Mouse (Mus musculus) kidney, postnatal 0 days (tissue): ENCODE results near the gene Ncmap. TPM values are rescaled to one million over a fixed set of nuclear protein-coding genes. Genes with fewer than 3 reads are reported as not detected.

Source experiments
- ATAC-seq: fragments of 200-750 bp; cut with Nextera tagmentation; replicated peaks from 2 replicates; pipeline ENCODE4 v1.8.0; 2017; ENCODE audit warnings: low read depth, moderate number of reproducible peaks, moderate TSS enrichment, moderate library complexity; ENCODE audit not compliant: low FRiP score
- DNase-seq: peaks from one replicate; pipeline ENCODE4 v3.0.0-alpha.2; 2016; ENCODE audit warnings: low spot score
- H3K27ac ChIP-seq: fragments of 300-500 bp; sonication (generic); 2 replicates; pipeline ENCODE4 v1.5.1; 2014; ENCODE audit warnings: mild to moderate bottlenecking
- H3K27me3 ChIP-seq: fragments of 300-500 bp; sonication (generic); 2 replicates; pipeline ENCODE4 v1.6.1; 2014; ENCODE audit warnings: low read length, mixed read lengths; ENCODE audit not compliant: insufficient read depth
- H3K36me3 ChIP-seq: fragments of 300-500 bp; sonication (generic); 2 replicates; pipeline ENCODE4 v1.6.1; 2014; ENCODE audit warnings: low read length, mixed read lengths; ENCODE audit not compliant: insufficient read depth
- H3K4me1 ChIP-seq: fragments of 300-500 bp; sonication (generic); replicated peaks from 2 replicates; pipeline ENCODE4 v1.6.1; 2014; ENCODE audit warnings: antibody characterized with exemption, low read length, mixed read lengths; ENCODE audit not compliant: insufficient read depth
- H3K4me2 ChIP-seq: fragments of 300-500 bp; sonication (generic); 2 replicates; pipeline ENCODE4 v1.6.1; 2014; ENCODE audit warnings: mild to moderate bottlenecking, low read length, moderate library complexity, mixed read lengths
- H3K4me3 ChIP-seq: fragments of 300-500 bp; sonication (generic); replicated peaks from 2 replicates; pipeline ENCODE4 v1.5.1; 2014; ENCODE audit warnings: low read depth, low read length
- H3K9ac ChIP-seq: fragments of 300-500 bp; sonication (generic); 2 replicates; pipeline ENCODE4 v1.6.1; 2014; ENCODE audit warnings: low read depth, low read length
- H3K9me3 ChIP-seq: fragments of 300-500 bp; sonication (generic); replicated peaks from 2 replicates; pipeline ENCODE4 v1.6.1; 2016; ENCODE audit warnings: low read length, inconsistent platforms, mixed read lengths
- CTCF ChIP-seq: IDR thresholded peaks from 2 replicates; pipeline ENCODE4 v1.5.1; 2016; ENCODE audit warnings: antibody characterized with exemption, low read depth, mild to moderate bottlenecking, moderate library complexity
- WGBS: fragments of 180-500 bp; shearing (Covaris S2); extraction: QIAGEN DNeasy Blood & Tissue Kit; methylation state at CpG from one replicate; pipeline ENCODE4 v1.1.7; 2014; 5-methylcytosine and 5-hydroxymethylcytosine counted together
- polyA plus RNA-seq: library from polyadenylated mRNA; unstranded; fragments of >200 nt; fragmentation: Nextera tagmentation; extraction: Ambion mirVana; gene quantifications from 2 replicates; pipeline ENCODE4 v1.2.1, GENCODE M21; 2015

Ncmap gene
- polyA plus RNA-seq, 1 experiment from 2014 or later = 2.0 TPM

DNA sequence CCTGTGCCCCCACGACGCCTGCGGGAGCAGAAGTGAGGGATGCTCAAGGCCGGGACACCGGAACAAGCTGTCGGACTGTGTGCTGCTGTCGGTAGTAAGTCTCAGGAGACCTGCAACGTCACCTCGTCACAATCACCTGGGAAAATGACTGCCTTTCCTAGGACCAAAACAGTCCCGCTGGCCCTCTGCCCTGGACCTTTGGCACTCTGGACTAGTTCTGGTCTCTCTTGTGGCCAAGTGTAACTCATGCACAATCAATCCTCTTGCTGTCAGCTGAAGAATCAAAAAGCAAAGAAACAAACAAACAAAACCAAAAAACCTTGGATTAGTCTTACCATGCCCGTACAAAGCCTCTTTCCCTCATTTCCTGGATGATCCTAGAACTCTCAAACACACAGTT is 20.8 kb downstream of the Ncmap start:
- H3K4me2 ChIP-seq = no peak overlapping the region
- no peak for DNase-seq
- TF ChIP-seq CTCF = no peak
- H3K9me3 ChIP-seq = no peaks in the 10 kb centered on the region
- no peak for ATAC-seq
- no peaks in the 10 kb centered on the region for H3K27me3 ChIP-seq
- H3K4me1 ChIP-seq = no peaks in the 10 kb centered on the region
- WGBS = 80% methylated on average over 11 of the region's 11 CpGs
- no peak overlapping the region for H3K4me3 ChIP-seq
- H3K9ac ChIP-seq = no peak overlapping the region
- H3K36me3 ChIP-seq = no peaks in the 10 kb centered on the region
- no peak overlapping the region for H3K27ac ChIP-seq

DNA sequence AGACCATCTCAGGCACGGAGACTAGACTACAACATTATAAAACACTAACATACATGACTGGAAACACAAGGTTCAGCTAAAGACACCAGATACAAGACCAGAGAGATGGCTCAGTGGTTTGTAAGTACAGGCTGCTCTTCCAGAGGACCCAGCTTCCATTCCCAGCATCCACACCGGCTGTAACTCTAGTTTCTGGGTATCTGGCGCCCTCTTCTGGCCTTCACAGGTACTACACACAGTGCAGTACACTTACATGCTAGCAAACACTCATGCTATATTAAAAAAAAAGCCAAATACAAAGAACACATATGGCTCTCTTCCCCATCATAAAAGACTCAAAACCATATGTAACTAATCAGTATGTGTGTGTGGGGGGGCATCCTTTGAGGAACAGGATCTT is 22.6 kb downstream of the Ncmap start:
- peak; percentile 55 for TF ChIP-seq CTCF
- Histone ChIP-seq H3K4me1 (no peaks in the 10 kb centered on the region), H3K36me3 (no peaks in the 10 kb centered on the region), H3K4me3 (no peak overlapping the region), H3K9ac (no peak overlapping the region), H3K27me3 (no peaks in the 10 kb centered on the region), H3K9me3 (no peaks in the 10 kb centered on the region), H3K27ac (no peak overlapping the region), H3K4me2 (no peak overlapping the region)
- no peak for DNase-seq
- ATAC-seq = no peak
- WGBS = 68% methylated on average over 3 of the region's 3 CpGs

- Histone ChIP-seq H3K9me3 (no peaks in the 10 kb centered on the region), H3K36me3 (no peaks in the 10 kb centered on the region), H3K27ac (no peak overlapping the region), H3K9ac (no peak overlapping the region), H3K4me1 (no peaks in the 10 kb centered on the region), H3K4me2 (no peak overlapping the region), H3K4me3 (no peak overlapping the region), H3K27me3 (no peaks in the 10 kb centered on the region)
- no peak for ATAC-seq
- no peak for DNase-seq
- TF ChIP-seq CTCF = 0 out of 2 replicates have a peak, but pooled peaks have one; percentile 31
- 85% methylated on average over 5 of the region's 5 CpGs for WGBS
These were observed 24.7 kb downstream of the Ncmap start for GRCm38 (mm10) chr4:135373299-135373698.

- no peak for TF ChIP-seq CTCF
- 74% methylated on average over 11 of the region's 11 CpGs for WGBS
- no peaks in the 10 kb centered on the region for H3K36me3 ChIP-seq
These were observed 27.7 kb downstream of the Ncmap start for GRCm38 (mm10) chr4:135370372-135370771.

DNA sequence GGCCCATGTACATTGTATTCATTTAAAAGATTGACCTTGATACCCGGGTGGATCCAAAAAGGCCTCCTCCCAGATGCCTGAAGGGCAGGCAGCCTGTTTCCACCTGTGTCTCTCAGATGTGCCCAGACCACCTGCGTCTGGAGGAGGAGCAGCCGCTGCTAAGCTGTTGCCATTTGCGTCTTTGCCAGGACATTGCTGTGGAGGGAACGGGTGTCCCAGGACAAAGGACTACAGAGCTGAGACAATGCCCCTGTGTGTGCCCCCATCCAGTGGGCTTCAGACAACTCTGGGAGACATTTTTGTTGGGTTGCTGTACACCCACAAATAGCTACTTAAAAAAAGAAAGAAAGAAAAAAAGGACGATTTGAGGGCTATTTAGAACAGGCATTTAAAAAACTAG is 35.2 kb downstream of the Ncmap start:
- H3K27ac ChIP-seq = no peak overlapping the region
- no peak overlapping the region for H3K4me3 ChIP-seq
- H3K27me3 ChIP-seq = no peaks in the 10 kb centered on the region
- no peak for ATAC-seq
- H3K4me1 ChIP-seq = no peaks in the 10 kb centered on the region
- no peak overlapping the region for H3K4me2 ChIP-seq
- no peaks in the 10 kb centered on the region for H3K9me3 ChIP-seq
- DNase-seq = no peak
- 44% methylated on average over 6 of the region's 6 CpGs for WGBS
- TF ChIP-seq CTCF = no peak
- H3K36me3 ChIP-seq = no peaks in the 10 kb centered on the region
- H3K9ac ChIP-seq = no peak overlapping the region

More at GRCm38 (mm10) chr4:135370372-135370771, 27.7 kb downstream of the Ncmap start:
- Histone ChIP-seq H3K27ac (no peak overlapping the region), H3K27me3 (no peaks in the 10 kb centered on the region), H3K4me1 (no peaks in the 10 kb centered on the region), H3K4me2 (no peak overlapping the region), H3K4me3 (no peak overlapping the region), H3K9ac (no peak overlapping the region), H3K9me3 (no peaks in the 10 kb centered on the region)
- DNase-seq (no peak), ATAC-seq (no peak)

DNA sequence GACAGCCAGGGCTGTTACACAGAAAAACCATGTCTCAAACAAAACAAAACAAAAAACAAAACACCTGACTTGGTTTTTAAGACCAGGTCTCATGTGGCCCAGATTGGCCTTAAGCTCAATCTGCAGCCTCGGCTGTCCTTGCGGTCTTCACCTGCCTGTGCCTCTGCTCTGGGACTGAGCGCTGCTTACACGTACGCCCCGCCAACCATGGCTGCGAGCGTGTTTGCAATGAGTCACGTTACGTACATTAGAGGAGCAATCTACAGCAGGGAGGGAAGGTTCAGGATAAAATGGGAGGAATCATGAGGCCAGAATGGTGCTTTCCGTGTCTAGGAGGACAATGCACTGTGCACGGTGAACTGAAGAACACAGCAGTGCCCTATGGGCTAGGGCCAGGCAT is 36.3 kb downstream of the Ncmap start:
- no peaks in the 10 kb centered on the region for H3K36me3 ChIP-seq
- H3K9ac ChIP-seq = no peak overlapping the region
- H3K4me2 ChIP-seq = no peak overlapping the region
- H3K9me3 ChIP-seq = no peaks in the 10 kb centered on the region
- ATAC-seq = no peak
- H3K4me3 ChIP-seq = no peak overlapping the region
- WGBS = 79% methylated on average over 12 of the region's 12 CpGs
- H3K27ac ChIP-seq = no peak overlapping the region
- no peaks in the 10 kb centered on the region for H3K4me1 ChIP-seq
- no peak for DNase-seq
- no peaks in the 10 kb centered on the region for H3K27me3 ChIP-seq
- TF ChIP-seq CTCF = no peak

DNA sequence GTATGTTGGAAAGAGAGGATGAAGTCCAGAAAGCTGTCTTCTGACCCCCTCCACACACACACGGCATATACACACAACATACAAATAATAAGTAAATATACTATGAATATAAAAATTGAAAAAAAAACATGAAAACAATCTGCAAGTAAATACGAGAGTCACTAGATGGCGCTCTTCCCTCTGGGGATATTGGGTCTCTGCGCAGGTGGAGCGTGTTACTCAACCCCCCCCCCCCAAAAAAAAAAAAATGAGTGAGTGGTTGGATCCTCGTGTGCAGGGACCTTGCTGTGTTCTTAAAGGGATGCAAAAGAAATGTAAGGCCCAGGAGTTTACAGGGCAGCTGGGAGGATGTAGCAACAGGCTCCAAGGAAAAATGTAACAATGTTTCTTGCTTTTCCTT is 39.3 kb downstream of the Ncmap start:
- ATAC-seq = no peak
- H3K9ac ChIP-seq = no peak overlapping the region
- peaks cover 7% of the 10 kb centered on the region; the same call in 1 of the 2 replicates for H3K4me1 ChIP-seq
- no peaks in the 10 kb centered on the region for H3K36me3 ChIP-seq
- peak; percentile 74 for TF ChIP-seq CTCF
- peak; percentile 78 for DNase-seq
- 2% methylated on average over 6 of the region's 6 CpGs for WGBS
- H3K9me3 ChIP-seq = no peaks in the 10 kb centered on the region
- no peak overlapping the region for H3K27ac ChIP-seq
- H3K27me3 ChIP-seq = no peaks in the 10 kb centered on the region
- no peak overlapping the region for H3K4me3 ChIP-seq
- H3K4me2 ChIP-seq = no peak overlapping the region
